Mouse (Mus musculus) ES-E14 (cell line): Measurements from ENCODE around the gene Fam189a1.

ENCODE experiments used
- CHD2 ChIP-seq: IDR thresholded peaks from 2 replicates; pipeline ENCODE4 v1.6.1; 2014; ENCODE audit warnings: mild to moderate bottlenecking, low read depth, low read length, inconsistent platforms
- MAFK ChIP-seq: IDR thresholded peaks from 2 replicates; pipeline ENCODE4 v1.6.1; 2014; ENCODE audit warnings: mild to moderate bottlenecking, low read depth, low read length, inconsistent platforms; ENCODE audit not compliant: insufficient read depth
- ZC3H11A ChIP-seq: IDR thresholded peaks from 2 replicates; pipeline ENCODE4 v1.6.1; 2012; ENCODE audit warnings: low read depth, mild to moderate bottlenecking, inconsistent platforms, low read length, borderline replicate concordance
- ZNF384 ChIP-seq: IDR thresholded peaks from 2 replicates; pipeline ENCODE4 v1.6.1; 2012; ENCODE audit warnings: low read depth, low read length, inconsistent platforms

DNA sequence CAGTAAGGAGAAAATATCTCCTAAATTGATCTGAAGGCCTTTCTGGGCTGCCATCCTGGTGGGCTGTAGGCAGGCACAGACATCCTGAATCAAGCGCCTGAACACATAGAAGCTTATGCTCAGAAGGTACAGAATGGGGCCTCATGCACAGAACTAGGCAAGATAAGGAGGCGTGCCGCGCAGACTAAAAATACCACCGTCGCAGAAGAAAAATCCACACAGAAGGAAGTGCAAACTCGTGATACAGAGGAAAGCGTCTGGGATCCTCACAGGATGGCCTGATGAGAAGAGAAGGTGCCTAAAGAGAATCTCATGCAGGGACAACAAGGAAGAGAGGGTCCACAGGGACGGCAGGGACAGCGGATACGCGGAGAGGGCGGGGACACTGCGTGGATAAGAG lies 58.7 kb downstream of the Fam189a1 start:
- TF ChIP-seq MAFK: no peak
- TF ChIP-seq CHD2: no peak
- TF ChIP-seq ZC3H11A: no peak
- no peak for TF ChIP-seq ZNF384
